Mouse (Mus musculus): ENCODE measurements around the gene Thsd4.

Thsd4 gene

DNA sequence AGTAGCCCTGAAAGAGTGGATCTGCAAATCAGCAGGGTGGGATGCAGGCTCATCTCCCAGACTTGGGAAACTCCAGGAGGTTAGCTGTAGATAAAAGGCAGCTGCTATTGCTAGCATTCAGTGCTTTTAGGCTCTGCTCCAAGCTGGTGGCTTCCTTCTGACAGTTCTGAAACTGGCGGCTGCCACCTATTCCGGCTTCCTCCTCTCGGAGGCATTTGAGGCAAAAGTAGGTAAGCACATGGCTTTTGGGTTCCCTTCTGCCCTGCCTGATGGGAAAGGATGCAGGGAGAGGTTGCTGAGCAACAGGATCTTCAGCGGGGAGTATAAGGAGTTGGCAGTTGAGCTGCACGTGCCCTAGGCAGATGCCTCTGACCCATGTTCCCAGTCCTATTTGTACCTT is 65.2 kb downstream of the Thsd4 start:
- DNase-seq (ENCODE audit: low spot score) = peak; percentile 22

DNA sequence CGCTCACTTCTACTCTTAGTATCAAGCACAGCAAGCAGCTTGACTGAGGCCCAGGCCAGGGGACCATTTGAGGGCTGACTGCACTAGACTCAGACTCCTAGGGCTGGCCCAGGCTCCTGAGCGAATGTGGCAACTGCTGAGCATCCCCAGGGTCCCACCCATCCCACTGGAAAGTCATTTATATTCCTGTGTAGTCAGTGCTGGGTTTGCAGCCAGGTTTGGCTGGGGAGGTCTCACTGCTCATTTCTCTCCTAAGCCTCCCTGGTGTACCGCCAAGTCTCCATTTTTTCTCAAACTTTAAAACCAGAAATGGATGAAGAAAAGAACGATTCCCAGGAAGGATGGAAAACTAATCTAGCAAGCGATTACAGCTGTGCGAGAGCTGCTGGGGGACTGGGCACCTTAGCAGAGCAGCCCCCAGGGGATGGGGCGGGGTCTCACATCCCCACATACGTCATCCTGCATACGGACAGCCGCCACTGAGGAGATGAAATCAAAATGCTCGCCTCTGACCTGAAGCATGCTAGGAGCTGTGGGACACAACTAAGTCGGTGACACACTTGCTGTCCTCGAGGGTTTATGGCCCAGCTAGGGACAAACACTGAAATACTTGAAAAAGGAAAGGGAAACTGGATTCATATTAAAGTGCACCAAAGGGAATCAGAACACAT is 67.3 kb downstream of the Thsd4 start:
- no peak for DNase-seq (ENCODE audit: low spot score)

DNA sequence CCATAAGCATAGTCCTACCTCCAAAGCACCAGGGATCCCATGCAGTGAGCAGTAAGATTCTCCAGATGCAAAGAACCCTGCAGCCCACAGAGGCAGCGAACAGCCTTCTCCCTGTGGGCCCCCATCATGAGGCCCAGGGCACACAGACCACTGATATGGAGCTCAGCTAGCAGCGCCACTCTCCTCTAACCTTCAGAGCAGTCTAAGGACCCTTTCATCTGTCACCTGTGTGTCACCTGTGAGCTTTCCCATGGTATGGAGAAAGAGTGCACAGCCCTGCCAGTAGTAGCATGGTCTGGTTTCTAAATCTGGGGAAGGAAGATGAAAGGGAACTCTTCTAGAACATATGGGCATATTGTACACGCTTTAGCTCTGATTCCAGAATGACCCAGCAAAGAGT is 72.3 kb downstream of the Thsd4 start:
- no peak for DNase-seq (ENCODE audit: low spot score)

DNA sequence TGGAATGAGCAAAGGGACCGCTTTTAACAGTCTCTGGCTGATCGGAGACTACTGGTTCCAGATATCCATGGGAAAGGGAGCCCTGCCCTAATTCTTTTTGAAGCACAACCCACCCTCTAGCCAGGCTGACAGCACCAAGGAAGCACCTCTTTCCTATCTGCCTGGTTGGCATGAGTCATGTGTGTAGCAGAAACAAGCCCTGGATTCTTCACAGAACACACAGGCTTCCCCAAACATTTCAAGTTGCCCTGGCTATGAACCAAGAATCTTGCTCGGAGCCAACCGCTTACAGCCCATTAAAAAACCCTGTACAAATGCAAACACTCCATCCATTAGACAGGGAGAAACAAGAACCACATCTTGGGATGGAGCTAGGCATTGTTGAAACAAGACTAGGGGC is 76.0 kb downstream of the Thsd4 start:
- DNase-seq (ENCODE audit: low spot score) = no peak

DNA sequence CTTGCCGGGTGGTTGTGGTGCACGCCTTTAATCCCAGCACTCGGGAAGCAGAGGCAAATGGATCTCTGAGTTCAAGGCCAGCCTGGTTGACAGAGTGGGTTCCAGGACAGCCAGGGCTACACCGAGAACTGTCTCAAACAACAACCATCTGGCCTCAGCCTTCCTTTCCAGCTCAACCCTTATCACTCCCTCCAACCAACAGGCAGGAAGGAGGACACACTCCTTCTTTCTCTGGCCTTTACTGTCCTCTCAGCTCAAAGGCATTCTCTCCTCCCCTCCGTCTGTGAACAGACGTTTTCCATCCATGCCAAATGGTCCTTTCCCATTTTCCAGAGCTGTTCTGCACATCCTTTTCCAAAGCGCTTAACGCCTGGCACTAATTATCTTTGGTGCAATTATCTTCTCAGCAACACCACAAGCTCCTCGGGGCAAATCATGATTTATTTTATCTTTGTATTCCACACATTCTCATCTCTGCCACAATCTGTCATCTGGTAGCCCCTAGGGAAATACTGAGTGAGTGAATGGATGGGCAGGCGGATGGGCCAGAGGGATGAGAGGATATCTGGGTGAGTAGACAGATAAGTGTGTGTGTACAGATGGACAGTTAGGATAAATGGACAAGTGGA is 80.5 kb downstream of the Thsd4 start:
- no peak for DNase-seq (ENCODE audit: low spot score)

DNA sequence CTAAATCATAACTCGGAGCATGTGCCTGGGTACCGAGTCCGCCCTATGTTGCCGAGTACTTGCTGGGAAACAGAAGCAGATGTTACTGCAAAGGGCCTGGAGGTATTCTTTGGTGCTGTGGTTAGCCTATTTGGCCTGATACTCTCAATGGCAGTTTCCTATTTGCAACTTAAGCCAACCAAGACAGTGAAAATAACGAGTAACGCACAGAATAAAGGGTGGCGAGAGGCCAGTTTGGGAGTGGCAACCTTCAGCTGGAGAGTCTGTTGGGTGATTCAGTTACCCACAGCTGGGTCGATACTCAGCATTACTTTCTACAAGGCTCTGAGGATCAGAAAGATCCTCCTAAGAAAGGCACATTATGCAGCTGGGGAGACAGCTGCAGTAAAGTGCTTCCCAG is 81.3 kb downstream of the Thsd4 start:
- no peak for DNase-seq (ENCODE audit: low spot score)

DNA sequence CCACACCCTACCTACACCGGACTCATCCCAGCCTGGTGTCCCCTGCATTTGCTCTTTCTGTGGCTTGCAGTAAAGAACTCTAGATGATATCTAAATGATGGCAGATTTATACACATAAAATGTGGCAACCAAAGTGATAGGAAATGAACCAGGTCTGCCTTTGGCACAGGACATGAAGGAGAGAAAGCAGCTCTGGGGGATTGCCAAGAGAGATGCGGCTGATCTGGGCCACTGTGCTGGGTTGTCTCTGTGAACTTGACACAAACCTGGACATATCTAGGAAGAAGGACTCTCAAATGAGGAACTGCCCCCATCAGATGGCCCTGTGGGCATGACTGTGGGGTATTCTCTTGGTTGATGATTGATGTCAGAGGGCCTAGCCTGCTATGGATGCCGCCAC is 85.6 kb downstream of the Thsd4 start:
- DNase-seq (ENCODE audit: low spot score) = no peak

DNA sequence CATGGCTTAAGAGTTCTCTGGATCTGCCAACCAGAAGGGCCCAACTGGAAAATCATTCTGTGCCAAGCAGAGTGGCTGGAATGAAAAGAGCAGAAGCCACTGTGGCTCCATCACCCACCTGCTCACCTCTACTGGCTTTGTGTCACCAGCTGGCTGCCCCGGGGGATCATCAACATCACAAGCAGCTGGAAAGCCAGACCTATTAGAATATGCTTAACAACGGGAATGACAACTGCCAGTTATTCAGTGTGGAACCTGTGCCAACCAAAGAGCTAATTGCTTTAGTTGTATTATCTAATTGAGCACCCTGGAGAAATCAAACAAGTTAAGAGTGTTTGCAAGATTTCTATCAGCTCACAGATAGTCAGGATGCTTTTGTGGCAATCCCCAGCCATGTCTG is 87.8 kb downstream of the Thsd4 start:
- DNase-seq (ENCODE audit: low spot score) = no peak

DNA sequence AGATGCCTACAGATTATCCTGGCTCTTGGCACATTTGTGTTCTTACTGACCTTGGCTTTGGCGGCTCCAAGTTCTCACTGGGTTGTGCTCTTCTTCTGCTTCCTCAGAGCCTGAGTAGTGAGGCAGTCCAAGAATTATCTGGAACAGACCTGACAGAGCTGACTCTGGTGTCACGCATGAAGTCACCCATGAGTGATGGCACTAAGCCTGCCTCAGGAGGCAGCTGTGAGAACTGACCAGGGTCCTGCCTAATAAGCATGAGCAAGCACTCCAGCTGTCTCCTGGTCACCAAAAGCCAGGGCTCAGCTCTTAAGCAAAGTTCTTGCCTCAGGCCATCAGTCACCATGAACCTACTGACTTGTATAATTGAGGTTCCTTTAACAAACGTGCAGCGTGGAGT is 89.9 kb downstream of the Thsd4 start:
- DNase-seq (ENCODE audit: low spot score) = no peak

DNA sequence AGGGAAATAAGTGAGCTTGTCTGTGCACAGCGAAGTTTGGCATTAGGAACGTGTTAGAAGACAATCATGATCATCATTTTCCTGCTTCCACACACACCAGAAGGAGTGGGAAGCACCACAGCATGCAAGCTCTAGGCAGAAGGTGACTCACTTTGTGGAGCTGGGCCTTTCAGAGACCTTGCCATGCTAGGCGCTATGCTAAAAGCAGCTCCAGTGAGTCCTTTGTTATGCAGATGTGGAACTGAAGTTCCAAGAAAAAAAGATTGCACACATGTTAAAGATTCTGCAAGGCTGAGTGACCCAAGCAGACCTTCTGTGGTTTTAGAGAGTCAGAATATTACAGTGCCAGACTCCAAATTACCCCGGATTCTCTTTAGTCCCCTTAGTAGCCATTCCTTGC is 91.8 kb downstream of the Thsd4 start:
- no peak for DNase-seq (ENCODE audit: low spot score)

DNA sequence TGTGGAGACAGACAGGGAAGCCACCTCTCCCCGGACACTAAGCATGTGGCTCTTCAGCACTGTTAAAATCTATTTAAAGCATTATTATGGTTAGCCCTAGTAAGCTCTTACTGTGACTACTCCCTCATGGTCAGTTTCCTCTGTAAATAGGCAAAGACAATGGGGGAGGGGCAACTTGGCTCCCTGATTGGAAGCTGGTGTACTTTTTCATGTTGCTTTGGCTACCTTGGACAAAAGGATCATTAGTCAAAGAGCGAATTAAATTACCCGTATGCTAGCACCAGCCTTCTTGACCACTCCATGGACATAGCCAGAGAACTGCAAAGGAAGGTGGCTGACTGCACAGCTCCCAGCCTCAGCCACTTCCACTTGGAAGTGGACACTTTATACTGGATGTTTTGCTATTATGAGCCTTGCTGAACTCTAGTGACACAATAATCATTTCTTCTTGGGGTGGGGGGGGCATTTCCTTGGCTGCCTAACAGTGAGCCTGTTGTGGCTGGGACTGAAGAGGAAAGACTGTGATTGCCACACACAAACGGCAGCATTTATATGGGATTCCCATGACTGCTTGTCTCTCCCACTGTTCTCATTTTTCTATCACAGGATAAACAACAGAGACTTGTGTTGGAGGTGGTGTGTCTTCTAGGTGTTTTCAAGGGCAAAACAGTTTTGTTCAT is 107.6 kb downstream of the Thsd4 start:
- DNase-seq (ENCODE audit: low spot score) = no peak

DNA sequence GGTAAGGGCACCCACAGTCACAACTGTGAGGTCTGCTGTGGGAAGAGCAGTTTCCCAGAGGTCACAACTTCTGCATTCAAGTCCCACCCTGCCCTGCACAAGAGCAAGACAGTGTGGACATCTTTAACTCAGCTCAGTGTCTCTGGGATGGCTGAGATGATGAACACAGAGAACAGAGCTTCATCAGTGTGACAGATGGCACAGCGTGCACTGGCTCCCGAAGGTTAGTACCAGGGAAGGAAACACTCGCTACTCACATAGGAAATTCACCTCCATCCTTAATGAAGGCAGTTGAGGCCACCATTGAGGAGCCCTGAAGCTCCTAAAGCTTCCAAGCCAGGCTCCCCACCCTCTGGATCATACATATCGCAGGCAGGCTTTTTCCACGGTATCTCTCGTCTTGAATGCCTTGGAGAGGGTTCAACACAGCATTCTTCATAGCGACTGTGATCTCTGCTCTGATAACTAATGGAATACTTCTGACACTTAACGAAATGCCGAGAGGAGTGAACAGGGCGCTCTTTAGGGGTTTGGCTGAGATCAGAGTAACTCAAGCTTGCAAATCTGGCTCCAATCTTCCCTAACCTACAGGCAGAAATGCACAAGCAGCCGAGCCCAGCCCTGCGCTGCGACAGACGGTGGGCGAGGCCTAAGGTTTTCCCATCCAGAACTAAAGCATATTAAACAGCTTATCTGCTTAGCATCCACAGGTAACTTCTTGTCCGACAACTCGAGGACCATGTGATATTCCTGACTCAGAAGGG is 110.8 kb downstream of the Thsd4 start:
- no peak for DNase-seq (ENCODE audit: low spot score)

DNA sequence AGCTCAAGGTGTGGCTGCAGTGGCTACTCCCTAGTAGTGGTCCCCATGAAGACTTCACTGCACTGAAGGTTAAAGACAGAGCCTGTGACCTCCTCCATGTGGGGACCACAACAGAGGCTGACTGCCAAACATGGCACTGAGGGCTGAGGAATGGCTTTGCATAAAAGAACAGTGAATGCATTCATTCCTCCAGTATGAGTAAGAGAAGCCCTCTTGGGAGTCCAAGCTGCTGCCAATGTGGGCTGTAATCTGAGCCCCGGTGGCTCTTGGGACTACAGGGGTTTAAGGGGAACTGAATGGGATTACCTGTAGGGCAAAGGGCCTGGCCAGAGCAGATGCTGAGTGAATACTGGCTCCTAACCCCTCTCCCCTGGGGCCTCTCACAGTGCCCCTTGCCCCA is 114.5 kb downstream of the Thsd4 start:
- no peak for DNase-seq (ENCODE audit: low spot score)

DNA sequence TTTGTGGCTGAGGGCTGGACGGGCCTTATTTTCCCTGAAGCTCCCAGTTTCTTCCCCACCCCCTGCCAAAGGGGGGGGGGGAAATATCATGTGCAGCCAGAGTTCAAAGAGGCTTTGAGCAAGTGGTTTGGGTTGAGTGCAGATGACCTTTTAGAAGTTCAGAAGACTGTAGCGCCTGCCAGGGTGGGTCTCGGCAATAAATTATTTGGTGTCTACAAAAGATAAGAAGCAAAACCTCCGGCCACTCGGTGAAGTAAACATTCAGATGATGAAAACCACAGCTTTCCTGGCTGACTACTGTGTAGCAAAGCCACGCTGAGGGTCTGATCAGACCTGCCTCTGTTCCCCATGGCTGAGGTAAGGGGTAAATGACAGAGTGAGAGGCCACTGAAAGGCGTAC is 116.1 kb downstream of the Thsd4 start:
- no peak for DNase-seq (ENCODE audit: low spot score)

DNA sequence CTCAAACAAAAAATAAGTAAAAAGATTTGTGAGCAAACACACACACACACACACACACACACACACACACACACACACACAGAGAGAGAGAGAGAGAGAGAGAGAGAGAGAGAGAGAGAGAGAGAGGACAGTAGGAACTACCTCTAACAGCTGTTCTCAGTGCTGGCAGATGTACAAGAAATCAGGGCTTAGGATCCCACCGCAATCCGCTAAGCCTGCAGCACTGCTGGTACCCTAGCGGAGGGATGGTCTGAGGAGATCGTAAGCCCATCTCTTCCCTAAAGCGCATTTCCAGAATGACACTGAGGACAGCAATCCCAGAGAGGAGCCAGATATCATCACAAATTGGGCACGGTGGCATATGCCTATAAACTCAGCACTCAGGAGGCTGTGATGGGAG is 119.2 kb downstream of the Thsd4 start:
- no peak for DNase-seq (ENCODE audit: low spot score)

DNA sequence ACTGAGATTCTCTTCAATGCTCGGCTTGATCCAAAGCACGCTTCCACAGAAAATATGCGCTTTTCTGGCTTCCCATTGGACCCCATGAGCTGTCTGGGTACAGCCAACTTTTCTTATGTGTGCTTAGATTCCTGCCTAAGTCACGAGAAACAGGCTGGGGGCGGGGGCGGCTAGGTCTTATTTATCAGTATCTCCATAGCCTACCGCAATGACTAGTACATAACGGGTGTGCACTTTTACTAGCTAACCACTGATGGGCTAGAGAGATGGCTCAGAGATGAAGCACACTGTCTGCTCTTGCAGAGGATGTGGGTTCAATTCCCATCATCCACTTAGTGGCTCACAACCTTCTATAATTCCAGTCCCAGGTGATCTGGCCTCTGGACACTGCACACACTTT is 121.8 kb downstream of the Thsd4 start:
- DNase-seq (ENCODE audit: low spot score) = no peak

DNA sequence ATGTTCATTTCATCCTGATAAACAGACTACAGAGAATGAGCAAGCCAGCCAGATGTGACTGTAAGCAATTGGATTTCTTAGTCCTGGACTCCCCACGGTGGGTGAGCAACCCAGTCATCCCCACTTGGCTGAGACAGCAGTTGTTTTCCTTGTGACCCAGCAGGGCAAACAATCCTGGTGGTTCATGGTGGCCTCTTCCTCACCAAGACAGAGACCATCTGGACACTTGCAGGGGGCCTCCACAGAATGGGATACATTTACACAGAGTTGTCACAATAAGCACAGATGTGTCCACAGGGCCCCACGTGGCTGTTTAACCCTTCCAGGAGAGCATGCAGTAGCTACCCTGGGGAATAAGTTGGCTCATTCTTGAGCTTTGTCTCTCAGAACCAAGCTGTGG is 123.8 kb downstream of the Thsd4 start:
- no peak for DNase-seq (ENCODE audit: low spot score)

DNA sequence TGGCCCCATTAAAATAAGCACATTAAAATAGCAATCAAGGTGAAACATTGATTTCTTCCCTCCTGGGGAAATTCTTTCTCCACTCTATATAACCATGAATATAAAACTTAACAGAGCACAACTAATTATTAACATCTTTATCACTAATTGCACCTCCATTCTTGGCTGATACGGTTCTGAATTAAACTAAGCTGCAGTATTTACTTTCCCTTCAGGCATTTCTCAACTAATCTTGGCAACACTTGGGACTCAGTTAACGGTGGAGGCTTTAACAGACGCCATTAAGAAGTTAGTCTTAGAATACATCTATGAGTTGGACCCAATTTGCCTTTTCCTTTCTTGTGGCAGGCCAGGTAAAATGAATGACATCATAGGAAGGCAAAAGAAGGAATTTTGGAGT is 125.8 kb downstream of the Thsd4 start:
- no peak for DNase-seq (ENCODE audit: low spot score)

DNA sequence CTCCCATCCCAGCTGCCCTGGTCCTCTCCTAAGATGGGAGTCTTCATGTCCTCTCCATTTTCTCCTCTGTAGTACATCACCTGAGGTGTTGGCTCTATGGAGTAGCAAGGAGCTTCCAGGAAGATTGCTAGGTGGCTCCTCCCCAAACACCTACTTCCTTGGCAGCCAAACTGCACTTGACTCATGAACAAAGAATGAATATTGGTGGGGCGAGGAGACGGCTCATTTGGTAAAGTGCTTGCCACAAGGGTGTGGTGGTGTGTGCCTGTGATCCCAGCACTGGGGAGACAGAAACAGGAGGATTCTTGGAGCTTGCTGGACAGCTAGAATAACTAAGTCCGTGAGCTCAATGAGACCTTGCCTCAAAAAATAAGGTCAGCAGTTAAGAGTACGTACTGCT is 128.9 kb downstream of the Thsd4 start:
- DNase-seq (ENCODE audit: low spot score) = no peak

DNA sequence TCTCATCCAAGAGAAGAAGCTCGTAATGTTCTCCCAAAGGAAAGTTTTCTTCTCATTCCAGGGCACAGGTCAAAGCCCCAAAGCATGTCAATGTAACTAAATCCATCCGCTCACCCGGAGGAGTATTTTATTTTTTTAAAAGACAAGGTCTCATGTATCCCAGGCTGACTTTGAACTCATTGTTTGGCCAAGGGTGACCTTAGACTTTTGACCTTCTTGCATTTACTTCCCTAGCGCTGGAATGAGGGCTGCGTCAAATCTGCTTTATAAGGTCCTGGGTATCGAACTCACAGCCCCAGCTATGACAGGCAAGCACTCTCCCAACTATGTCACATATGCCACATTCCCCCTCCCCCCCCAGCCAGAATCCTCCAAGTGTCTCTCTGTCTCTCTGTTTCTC is 137.1 kb downstream of the Thsd4 start:
- no peak for DNase-seq (ENCODE audit: low spot score)

DNA sequence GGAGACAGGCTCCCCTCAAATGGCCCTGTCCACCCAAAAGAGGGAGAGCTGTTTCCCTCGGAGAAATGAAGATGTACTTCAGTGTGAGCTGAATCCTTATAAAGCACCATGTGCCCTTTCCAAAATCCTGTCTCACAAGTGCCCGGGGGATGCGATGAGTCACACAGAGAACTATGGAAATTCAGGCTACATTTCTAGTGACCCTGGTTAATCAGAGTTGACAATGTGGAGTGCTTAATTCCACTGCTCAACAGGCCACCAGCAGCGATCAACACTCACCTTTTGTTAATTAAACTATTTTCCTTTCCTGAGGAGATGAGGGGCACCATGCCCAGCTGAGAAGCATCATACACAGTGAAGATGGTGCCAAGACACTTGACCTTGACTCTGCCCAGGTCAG is 138.9 kb downstream of the Thsd4 start:
- no peak for DNase-seq (ENCODE audit: low spot score)

DNA sequence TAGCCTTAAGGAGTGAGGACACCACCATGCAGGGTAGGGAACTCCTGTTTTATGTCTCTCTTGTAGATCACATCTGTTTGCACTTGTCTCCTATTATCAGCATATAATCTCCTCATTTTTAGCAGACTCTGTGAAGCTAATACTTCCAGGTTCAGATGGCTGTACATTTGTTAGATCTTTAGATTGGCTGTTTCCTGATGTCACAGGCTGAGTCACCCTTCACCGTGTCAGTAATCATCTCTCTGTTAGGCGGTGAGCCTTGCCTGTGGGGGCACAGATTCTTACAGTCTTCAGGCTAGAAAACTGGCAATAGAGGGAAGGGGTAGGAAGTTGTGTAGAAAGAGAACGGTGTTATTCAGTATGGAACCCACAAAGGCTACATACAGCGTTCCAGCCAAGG is 139.3 kb downstream of the Thsd4 start:
- DNase-seq (ENCODE audit: low spot score) = no peak

DNA sequence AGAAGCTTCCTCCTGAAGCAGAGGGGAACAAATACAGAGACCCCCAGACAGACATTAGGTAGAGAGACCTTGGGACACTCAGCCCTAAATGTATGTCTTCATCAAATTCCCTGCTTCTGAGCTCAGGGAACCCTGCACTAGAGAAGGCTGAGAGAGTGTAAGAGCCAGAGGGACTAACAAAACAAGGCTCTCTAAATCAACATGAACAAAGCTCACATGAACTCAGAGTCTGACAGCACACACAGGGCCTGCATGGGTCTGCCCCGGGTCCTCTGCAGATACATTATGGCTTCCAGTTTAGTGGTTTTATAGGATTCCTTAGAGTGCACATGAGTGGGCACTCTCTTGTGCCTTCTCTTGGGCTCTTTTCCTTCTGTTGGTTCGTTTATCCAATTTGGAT is 140.8 kb downstream of the Thsd4 start:
- no peak for DNase-seq (ENCODE audit: low spot score)
